Mouse (Mus musculus): ENCODE measurements around the gene Fam50b.

DNA sequence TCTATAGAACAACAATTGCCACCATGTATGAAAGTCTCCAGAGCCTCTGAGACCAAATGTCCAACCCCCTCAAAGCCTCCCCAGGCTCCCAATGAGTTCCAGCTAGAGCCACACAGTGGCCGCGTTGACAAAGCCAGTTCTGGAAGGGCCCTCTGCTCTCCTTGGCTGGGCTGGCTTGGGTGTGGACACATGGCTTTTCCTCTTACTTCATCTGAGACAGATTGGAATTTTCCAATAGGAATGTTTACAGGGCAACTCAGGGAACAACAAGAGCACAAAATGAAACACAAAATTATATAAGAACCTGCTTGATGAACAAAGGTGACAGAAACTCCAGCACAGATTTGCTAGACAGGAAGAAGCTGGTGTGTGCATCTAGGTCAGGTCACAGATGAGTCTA lies 59.8 kb downstream of the Fam50b start:
- no peak for TF ChIP-seq CTCF (IDR thresholded peaks at IDR 0.05; ENCODE audit: low read depth, low read length)
- no peak for TF ChIP-seq POLR2A (IDR thresholded peaks at IDR 0.05; ENCODE audit: borderline replicate concordance, low read depth, low read length)
